Mouse (Mus musculus) bone marrow macrophage, adult 2 months (primary cell): Measurements from ENCODE around the gene Gm21981.

Source experiments
- CTCF ChIP-seq: IDR thresholded peaks from 2 replicates; pipeline ENCODE4 v1.5.1; 2012; ENCODE audit warnings: low read depth, mild to moderate bottlenecking, low read length, moderate library complexity
- POLR2A ChIP-seq: IDR thresholded peaks from 2 replicates; pipeline ENCODE4 v1.6.1; 2012; ENCODE audit warnings: mild to moderate bottlenecking, low read depth, low read length, borderline replicate concordance

GRCm38 (mm10) chr17:47702548-47703345 is 8.5 kb upstream of the Gm21981 start:
- TF ChIP-seq POLR2A (no peak), CTCF (no peak)
